Mouse (Mus musculus): ENCODE measurements around the gene Tmem254b. TPM values are rescaled to one million over a fixed set of nuclear protein-coding genes. Genes with fewer than 3 reads are reported as not detected.
"Not testable (repeated sequence)": the region's sequence is repeated elsewhere in the genome, so short reads cannot be mapped to it uniquely, and the experiment has no call there.

The Tmem254b gene
- polyA plus RNA-seq (2012; rRNA removed) = 14.3 and 21.2 TPM in 2 replicates

- not testable (repeated sequence) for DNase-seq (ENCODE audit: low read depth)
These were observed at the start of gene Tmem254b for GRCm38 (mm10) chr14:26206926-26207247. Gene Tmem254b (minus strand): TSS chr14:26207041.

GRCm38 (mm10) chr14:26237183-26237582 is 30.3 kb upstream of the Tmem254b start:
- DNase-seq (ENCODE audit: low read depth) = not testable (repeated sequence)

GRCm38 (mm10) chr14:26216233-26217000 is 9.6 kb upstream of the Tmem254b start:
- DNase-seq (ENCODE audit: low read depth) = not testable (repeated sequence)

GRCm38 (mm10) chr14:26206197-26206925 is 480 bp downstream of the Tmem254b start:
- not testable (repeated sequence) for DNase-seq (ENCODE audit: low read depth)

GRCm38 (mm10) chr14:26197851-26198250 is 9.0 kb downstream of the Tmem254b start:
- DNase-seq (ENCODE audit: low read depth) = not testable (repeated sequence)

- not testable (repeated sequence) for DNase-seq (ENCODE audit: low read depth)
These were observed 18.5 kb downstream of the Tmem254b start for GRCm38 (mm10) chr14:26188361-26188760.

GRCm38 (mm10) chr14:26186638-26187037 is 20.2 kb downstream of the Tmem254b start:
- DNase-seq (ENCODE audit: low read depth) = not testable (repeated sequence)

- not testable (repeated sequence) for DNase-seq (ENCODE audit: low read depth)
These were observed 24.5 kb downstream of the Tmem254b start, which contains the start of gene Plac9b for GRCm38 (mm10) chr14:26182380-26182779. Gene Plac9b (minus strand): TSS chr14:26182480.

- not testable (repeated sequence) for DNase-seq (ENCODE audit: low read depth)
These were observed 25.2 kb downstream of the Tmem254b start for GRCm38 (mm10) chr14:26181660-26182059.

GRCm38 (mm10) chr14:26175028-26175427 is 31.8 kb downstream of the Tmem254b start:
- DNase-seq (ENCODE audit: low read depth) = not testable (repeated sequence)

GRCm38 (mm10) chr14:26173955-26174354 is 32.9 kb downstream of the Tmem254b start:
- DNase-seq (ENCODE audit: low read depth) = not testable (repeated sequence)

GRCm38 (mm10) chr14:26165266-26165665 is 41.6 kb downstream of the Tmem254b start:
- not testable (repeated sequence) for DNase-seq (ENCODE audit: low read depth)

GRCm38 (mm10) chr14:26162423-26162822 is 44.4 kb downstream of the Tmem254b start:
- DNase-seq (ENCODE audit: low read depth) = not testable (repeated sequence)

- DNase-seq (ENCODE audit: low read depth) = not testable (repeated sequence)
These were observed 45.7 kb downstream of the Tmem254b start for GRCm38 (mm10) chr14:26161156-26161555.

- not testable (repeated sequence) for DNase-seq (ENCODE audit: low read depth)
These were observed 50.8 kb downstream of the Tmem254b start for GRCm38 (mm10) chr14:26156032-26156431.

Other genes with a start within 250 kb of the Tmem254b start
- gene Duxbl1, start 228.5 kb downstream of the Tmem254b start, polyA plus RNA-seq (2012; rRNA removed) = 8.7 and 8.8 TPM in 2 replicates
- gene Gm9780, start 164.3 kb downstream of the Tmem254b start, polyA plus RNA-seq (2012; rRNA removed) = 6.8 and 7.7 TPM in 2 replicates
- 1.9 TPM in 1 of 2 replicates, not detected in the other for gene Tmem254c, start 139.7 kb downstream of the Tmem254b start, polyA plus RNA-seq (2012; rRNA removed)
- not detected in 2 replicates for gene Cphx2, start 125.5 kb downstream of the Tmem254b start, polyA plus RNA-seq (2012; rRNA removed)
- not detected in 2 replicates for gene Cphx3, start 124.7 kb downstream of the Tmem254b start, polyA plus RNA-seq (2012; rRNA removed)
- not detected in 2 replicates for gene Duxbl2, start 88.7 kb downstream of the Tmem254b start, polyA plus RNA-seq (2012; rRNA removed)
- gene Plac9b, start 24.6 kb downstream of the Tmem254b start, polyA plus RNA-seq (2012; rRNA removed) = 2.8 and 3.0 TPM in 2 replicates
- gene Duxbl3, start 50.9 kb upstream of the Tmem254b start, polyA plus RNA-seq (2012; rRNA removed) = 5.7 and 8.1 TPM in 2 replicates